Mouse (Mus musculus): ENCODE measurements at regions not wholly inside any gene's neighbourhood (a gene's known extent, or its start where the extent isn't known, plus 50 kb on each side); places are given as distances from the start of the nearest gene placed in this dataset.
A peak's percentile ranks its signal among the peaks of the same experiment; 100 is the strongest.
"Not testable (repeated sequence)": the region's sequence is repeated elsewhere in the genome, so short reads cannot be mapped to it uniquely, and the experiment has no call there.

DNA sequence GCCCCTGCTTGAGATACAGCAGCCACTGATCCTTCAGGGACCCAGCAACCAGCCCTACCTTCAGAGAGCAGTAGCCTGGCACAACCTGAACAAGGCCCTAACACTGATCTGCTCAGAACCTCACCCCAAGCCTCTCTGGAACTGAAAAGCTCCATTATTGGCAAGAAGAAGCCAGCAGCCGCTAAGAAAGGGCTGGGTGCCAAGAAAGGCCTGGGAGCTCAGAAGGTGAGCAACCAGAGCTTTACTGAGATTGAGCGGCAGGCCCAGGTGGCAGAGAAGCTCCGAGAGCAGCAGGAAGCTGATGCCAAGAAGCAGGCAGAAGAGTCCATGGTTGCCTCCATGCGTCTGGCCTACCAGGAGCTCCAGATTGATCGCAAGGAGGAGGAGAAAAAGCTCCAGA, 74.4 kb upstream of the Oxtr start:
- peak in 1 of 2 experiments; percentile 15 for DNase-seq (ENCODE audit: low spot score in 2 of 2)

DNA sequence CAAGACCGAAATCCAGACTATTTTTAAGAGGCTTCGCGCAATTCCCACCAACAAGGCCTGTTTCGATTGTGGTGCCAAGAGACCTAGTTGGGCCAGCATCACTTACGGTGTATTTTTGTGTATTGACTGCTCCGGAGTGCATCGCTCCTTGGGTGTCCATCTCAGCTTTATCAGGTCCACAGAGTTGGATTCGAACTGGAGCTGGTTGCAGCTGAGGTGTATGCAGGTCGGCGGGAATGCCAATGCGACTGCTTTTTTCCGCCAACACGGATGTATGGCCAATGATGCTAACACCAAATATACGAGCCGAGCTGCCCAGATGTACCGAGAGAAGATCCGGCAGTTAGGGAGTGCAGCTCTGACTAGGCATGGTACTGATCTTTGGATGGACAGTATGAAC, 73.9 kb upstream of the Oxtr start:
- not testable (repeated sequence) for DNase-seq (ENCODE audit: low spot score in 2 of 2)

DNA sequence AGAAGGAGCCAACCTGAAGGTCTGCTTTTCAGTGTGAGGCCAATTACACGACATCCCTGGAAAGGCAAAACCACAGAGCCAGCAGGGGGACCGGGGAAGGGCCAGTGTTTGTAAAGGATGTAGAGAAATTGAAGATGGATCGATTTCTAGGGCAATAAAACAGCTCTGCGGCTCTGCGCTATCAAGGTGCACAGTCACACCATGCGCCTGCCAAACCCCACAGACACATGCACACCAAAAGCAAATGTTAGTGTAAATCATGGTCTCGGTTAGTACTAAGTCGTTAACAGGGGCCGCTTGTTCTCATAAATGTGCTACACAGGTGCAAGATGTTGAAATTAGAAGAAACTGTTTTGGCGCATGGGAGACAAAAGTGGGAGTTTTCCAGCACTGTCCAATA, 72.3 kb upstream of the Oxtr start:
- no peak for DNase-seq (ENCODE audit: low spot score in 2 of 2)

DNA sequence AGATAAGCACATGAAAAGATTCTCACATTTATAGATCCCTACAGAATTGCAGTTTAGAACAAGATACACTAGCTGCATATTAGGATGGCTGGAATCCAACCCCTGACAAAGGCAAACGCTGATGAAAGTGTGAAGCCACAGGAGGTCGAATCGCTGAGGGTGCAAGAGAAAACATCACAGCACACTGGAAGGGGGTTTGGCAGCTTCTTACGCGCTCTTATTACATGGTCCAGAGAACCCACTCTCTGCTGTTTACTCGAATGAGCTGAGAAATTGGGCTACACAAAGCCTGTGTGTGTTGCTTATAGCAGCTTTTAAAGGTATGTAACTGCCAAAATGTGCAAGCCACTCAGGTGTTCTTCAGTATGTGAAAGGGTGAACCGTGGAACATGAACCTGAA, 71.8 kb upstream of the Oxtr start:
- no peak for DNase-seq (ENCODE audit: low spot score in 2 of 2)

DNA sequence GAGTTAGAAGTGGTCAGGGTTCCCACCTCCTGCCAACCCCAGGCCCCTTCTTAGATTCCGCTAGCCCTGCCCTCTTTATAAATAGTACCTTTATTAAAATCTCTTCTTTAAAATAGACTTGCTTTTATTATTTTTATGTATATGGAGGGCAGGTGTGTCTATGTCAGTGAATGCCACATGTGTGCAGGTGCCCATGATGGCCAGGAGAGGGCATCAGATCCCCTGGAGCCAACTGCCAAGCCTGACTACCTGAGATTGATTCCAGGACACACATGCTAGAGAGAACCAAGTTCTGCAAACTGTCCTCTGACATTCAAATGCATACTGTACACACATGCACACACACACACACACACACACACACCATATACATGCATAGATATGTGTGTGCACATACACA, 69.8 kb upstream of the Oxtr start:
- no peak for DNase-seq (ENCODE audit: low spot score in 2 of 2)

DNA sequence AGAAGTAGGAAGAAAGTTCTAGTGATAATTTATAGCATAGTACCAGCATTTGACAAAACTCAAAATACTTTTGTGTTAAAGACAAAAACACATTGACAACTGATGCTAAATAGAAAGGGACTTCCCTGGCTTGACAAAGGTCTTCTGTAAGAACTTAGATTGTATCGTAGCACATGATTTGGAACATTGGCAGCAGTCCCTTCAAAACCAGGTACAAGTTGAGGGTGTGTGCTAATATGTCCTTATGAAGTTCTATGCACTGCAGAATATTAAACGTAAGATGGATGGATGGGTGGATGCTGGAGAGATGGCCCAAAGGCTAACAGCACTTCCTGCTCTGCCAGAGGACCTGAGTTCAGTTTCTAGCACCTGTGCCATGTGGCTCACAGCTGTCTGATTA, 67.8 kb upstream of the Oxtr start:
- DNase-seq (ENCODE audit: low spot score in 2 of 2) = no peak

DNA sequence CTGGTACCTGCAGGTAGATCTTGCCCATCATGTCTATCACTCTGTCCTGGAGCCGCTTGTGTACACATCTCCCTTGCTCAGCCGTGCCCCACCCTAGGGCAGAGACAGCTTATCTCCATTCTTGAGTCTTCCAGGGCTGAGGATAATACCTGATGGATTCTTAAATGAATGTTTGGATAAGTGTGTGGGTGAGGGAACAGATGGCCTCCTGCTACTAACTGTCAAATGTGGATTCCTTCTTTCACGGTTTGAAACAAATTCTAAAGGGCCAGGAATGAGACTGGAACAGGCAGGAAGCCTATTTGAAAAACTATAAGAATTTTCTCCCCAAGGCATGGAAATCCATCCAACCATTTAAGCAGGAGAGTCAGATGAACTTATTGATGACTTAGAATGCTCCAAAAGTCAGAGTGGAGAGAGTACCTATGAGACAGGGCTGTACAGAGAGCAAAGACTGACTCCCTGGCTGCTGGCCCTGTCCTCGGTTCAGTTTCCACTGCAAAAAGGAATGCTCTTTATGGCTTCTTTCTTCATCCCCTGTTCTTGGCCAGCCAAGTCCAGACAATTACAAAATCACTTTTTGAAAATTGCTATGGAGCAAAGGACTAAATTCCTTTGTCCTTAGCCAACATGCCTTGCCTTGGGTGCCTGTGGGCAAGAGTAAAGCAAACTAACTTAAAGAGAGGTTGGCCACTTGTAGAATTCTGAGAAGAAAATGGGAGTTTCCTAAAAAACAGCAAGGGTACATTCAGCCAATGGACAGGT, 66.8 kb upstream of the Oxtr start:
- DNase-seq (ENCODE audit: low spot score in 2 of 2) = no peak

DNA sequence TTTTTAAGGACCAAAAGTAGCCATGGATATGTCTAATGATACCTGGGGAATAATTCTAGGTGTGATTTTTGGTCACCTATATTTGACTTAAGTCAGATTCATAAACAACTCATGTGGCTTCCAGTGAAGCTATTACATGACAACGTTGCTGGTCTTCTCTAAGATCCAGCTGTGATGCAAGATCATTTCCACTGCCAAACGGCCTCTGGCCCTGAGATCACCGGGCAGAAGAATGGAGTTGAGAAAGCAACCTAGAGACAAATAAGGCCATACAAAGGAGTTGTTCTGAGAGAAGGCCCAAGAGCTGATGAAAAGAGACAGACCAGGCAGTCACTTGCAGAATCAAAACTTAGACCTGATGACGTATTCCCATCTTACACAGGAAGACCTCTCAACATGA, 64.3 kb upstream of the Oxtr start:
- no peak for DNase-seq (ENCODE audit: low spot score in 2 of 2)

DNA sequence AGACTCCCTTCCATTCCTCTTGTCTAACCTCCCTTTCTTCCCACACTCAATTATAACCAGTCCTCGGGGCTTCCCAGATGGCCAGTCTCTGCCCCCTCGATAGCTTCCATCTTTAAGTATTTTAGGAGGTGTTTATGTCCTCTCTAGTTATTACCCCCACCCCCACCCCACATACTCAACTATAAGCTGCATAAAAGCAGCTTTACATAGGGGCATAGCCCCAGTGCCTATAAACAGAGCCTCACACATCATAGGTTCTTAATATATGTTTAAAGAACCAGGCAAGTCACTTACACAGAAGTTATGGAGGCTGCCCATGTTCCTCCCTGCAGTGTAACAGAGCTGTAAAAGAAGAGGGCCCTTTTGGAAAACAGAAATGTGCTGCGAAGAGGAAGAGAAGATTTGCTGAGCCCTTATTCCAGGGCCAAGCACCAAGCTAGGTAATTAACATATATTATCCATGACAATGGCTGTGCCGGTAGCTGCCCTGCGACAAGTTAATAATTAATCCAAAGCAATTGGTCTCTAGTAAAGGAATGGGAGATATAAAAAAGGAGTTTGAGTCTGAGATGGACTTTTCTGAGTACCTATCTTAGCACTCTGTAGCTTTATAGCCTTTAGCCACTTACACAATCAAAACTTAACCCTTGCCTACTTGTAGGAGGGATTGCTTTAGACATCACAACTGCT, 63.6 kb upstream of the Oxtr start:
- DNase-seq (ENCODE audit: low spot score in 2 of 2) = no peak

DNA sequence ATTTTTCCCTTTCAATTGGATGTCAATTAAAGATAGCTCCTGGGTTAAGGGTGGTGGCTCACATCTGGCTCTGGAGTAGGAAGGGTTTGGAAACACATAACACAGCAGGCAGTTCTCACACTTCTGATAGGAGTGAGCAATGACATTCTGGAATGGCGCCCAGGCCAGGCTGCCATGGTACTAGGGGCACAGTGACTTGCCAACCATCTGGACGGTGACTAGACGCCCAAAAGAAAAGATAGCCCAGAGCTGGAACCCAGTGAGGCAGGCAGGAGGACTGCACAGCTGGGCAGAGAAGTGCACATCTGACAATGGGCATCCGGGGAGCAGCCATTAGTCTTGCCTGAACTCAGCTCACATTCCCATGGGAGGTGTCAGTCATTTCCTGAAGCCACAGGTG, 62.8 kb upstream of the Oxtr start:
- no peak for DNase-seq (ENCODE audit: low spot score in 2 of 2)

DNA sequence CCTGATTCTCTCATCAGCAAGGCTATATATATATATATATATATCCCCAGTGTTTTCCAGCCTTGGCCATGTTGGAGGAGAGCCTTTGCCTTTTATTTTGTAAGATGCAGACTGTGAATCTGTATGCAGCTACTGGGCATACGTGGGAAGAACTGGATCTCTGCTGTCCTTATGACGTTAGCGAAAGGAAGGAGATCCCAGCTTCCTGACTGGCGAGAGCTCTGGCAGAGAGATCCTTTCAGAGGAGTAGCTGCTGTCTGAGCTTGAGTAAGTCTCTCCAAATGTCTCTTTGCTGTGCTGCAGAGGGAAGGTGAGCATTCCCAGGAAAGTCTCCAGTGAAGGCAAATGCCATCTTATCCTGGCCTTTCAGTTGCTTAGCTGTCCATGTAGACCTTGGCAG, 61.6 kb upstream of the Oxtr start:
- DNase-seq (ENCODE audit: low spot score in 2 of 2) = no peak

DNA sequence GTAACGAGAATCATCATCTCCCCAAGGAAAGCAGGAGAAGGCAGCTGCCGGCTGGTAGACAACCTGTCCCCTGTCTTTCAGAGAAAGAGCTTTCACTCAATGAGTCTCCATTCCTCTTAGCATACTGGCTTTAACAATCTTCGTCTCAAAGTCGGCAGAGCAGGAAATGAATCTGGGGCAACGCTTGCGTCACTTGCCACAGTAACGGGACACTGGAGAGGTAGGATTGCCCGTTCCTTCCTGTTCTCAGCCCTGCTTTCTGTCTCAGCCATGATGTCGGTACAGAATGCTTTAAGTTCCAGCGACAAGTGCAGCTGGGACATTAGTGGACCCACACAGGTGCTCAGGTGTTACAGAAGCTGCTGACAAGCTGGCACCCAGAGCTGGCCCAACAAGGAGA, 57.5 kb upstream of the Oxtr start:
- DNase-seq (ENCODE audit: low spot score in 2 of 2) = no peak

DNA sequence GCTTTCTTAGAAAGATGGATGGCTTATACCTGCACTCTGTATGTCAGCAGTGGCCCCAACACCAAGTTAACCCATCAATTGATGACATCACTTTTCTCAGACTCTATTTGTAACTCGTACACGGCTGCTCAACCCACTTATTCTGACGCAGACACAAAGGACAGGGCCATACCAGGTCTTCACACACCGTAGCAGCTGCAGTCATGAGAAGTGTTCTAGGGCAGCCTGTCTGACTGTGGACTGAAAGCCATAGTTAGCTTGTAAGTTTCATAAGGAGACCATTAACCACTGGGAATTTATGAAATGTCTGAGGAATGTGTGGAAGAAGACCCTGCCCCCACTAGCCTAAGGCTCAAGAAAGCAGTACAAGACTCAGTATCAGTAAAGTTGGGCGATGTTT, 56.3 kb upstream of the Oxtr start:
- DNase-seq (ENCODE audit: low spot score in 2 of 2) = no peak

DNA sequence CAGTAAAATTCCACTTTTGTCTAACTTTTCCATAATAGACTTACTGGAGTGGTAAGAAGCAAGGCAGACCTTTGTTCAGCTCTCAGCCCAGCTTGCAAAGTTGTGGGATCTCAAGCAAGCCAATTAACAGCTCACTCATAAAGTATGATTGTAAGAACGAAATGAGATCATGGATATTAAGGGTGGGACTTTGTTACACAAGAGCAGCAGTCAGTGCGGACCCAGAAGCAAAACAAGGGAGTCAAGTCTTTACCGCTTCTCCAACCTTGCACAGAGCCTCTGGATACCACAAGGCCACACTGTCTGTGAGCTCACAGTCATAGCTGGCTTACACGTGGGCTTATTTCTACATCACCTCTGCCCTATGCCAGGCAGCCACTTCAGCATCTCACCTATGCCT, 54.6 kb upstream of the Oxtr start:
- no peak for DNase-seq (ENCODE audit: low spot score in 2 of 2)

DNA sequence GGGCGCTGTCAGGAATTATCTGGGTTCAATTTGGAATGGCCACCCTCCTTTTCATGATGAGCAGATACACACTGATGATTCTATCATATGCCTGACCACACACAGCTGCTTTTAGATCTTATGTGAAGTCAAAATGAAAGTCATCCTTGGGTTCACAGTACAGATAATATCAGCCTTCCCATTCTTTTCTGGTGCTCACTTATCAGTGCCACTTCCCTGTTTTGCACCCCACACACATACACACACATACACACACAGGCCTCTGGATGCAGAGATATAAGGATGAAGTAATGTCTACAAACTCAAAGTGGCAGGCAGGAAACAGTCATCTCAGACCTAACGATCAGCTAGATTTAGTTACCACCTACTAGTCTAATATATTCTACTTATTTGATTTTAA, 52.9 kb upstream of the Oxtr start:
- no peak for DNase-seq (ENCODE audit: low spot score in 2 of 2)

Measured in gastrocnemius, adult 8-10 months (tissue).